Mouse (Mus musculus): ENCODE measurements around the gene Olfr1248.

DNA sequence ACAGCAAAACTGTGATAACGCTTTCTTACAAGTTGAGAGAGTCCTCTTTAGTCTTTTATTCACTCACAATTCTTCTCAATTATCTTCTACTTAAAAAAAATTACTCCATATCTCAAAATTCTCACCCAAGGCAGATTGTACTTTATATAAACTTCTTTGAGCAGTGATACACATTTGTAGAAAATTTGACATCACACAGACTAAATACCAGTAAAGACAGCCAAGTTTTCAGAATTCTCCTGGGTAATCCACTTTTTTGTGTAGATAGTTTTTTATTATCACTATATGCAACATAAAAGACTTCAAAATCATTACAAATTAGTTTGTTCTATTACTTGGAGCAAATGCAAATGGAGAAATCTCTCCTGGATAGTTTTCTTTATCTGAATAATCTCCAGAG is 39.7 kb downstream of the Olfr1248 start, which contains the start of gene Olfr1245:
- TF ChIP-seq EP300 (IDR thresholded peaks at IDR 0.05; ENCODE audit: low read depth) (no peak), CTCF (IDR thresholded peaks at IDR 0.05; ENCODE audit: low read depth) (no peak)

Measured in heart, postnatal 0 days (tissue).